Mouse (Mus musculus): ENCODE results near the gene Rtn4rl1. TPM values are rescaled to one million over a fixed set of nuclear protein-coding genes. Genes with fewer than 3 reads are reported as not detected.

The Rtn4rl1 gene
- polyA plus RNA-seq, 1 experiment from 2014 or later: 12.7 TPM

- H3K36me3 ChIP-seq (ENCODE audit: control insufficient read depth, insufficient read depth, low read length): peaks cover 20% of the 10 kb centered on the region; the same call in 1 of the 2 replicates
- peaks cover 13% of the 10 kb centered on the region for H3K4me1 ChIP-seq (ENCODE audit: control insufficient read depth, insufficient read depth, low read length)
- H3K4me3 ChIP-seq (ENCODE audit: low read depth, low read length): no peak overlapping the region
- H3K27ac ChIP-seq (ENCODE audit: low read depth, low read length): no peak overlapping the region
- peaks cover 45% of the 10 kb centered on the region for H3K27me3 ChIP-seq (ENCODE audit: control insufficient read depth, insufficient read depth, low read length)
- H3K9me3 ChIP-seq (ENCODE audit: control insufficient read depth, low read length): no peaks in the 10 kb centered on the region
- no peak for ATAC-seq (ENCODE audit: low read depth)
- 81% methylated on average over 6 of the region's 6 CpGs for WGBS
- H3K9ac ChIP-seq (replicated peaks; ENCODE audit: low read depth, low read length): no peak overlapping the region
- H3K4me2 ChIP-seq (ENCODE audit: low read depth, low read length): no peak overlapping the region
Measured at GRCm38 (mm10) chr11:75163379-75163778, 30.2 kb upstream of the Rtn4rl1 start.

GRCm38 (mm10) chr11:75164051-75164450 is 29.5 kb upstream of the Rtn4rl1 start:
- peaks cover 51% of the 10 kb centered on the region for H3K27me3 ChIP-seq (ENCODE audit: control insufficient read depth, insufficient read depth, low read length)
- no peak for ATAC-seq (ENCODE audit: low read depth)
- H3K27ac ChIP-seq (ENCODE audit: low read depth, low read length): no peak overlapping the region
- no peak overlapping the region for H3K4me3 ChIP-seq (ENCODE audit: low read depth, low read length)
- WGBS: 80% methylated on average over 2 of the region's 2 CpGs
- peaks cover 20% of the 10 kb centered on the region; the same call in 1 of the 2 replicates for H3K36me3 ChIP-seq (ENCODE audit: control insufficient read depth, insufficient read depth, low read length)
- H3K4me1 ChIP-seq (ENCODE audit: control insufficient read depth, insufficient read depth, low read length): peaks cover 19% of the 10 kb centered on the region
- no peak overlapping the region for H3K4me2 ChIP-seq (ENCODE audit: low read depth, low read length)
- no peak overlapping the region for H3K9ac ChIP-seq (replicated peaks; ENCODE audit: low read depth, low read length)
- no peaks in the 10 kb centered on the region for H3K9me3 ChIP-seq (ENCODE audit: control insufficient read depth, low read length)

GRCm38 (mm10) chr11:75164750-75165149 is 28.8 kb upstream of the Rtn4rl1 start:
- H3K9ac ChIP-seq (replicated peaks; ENCODE audit: low read depth, low read length): no peak overlapping the region
- H3K27ac ChIP-seq (ENCODE audit: low read depth, low read length): no peak overlapping the region
- 15% methylated on average over 15 of the region's 15 CpGs for WGBS
- peak overlapping the region; percentile 24 for H3K4me3 ChIP-seq (ENCODE audit: low read depth, low read length)
- H3K9me3 ChIP-seq (ENCODE audit: control insufficient read depth, low read length): no peaks in the 10 kb centered on the region
- ATAC-seq (ENCODE audit: low read depth): no peak
- H3K36me3 ChIP-seq (ENCODE audit: control insufficient read depth, insufficient read depth, low read length): peaks cover 20% of the 10 kb centered on the region; the same call in 1 of the 2 replicates
- peak overlapping the region; percentile 38; the same call in 1 of the 2 replicates for H3K4me2 ChIP-seq (ENCODE audit: low read depth, low read length)
- peaks cover 23% of the 10 kb centered on the region for H3K4me1 ChIP-seq (ENCODE audit: control insufficient read depth, insufficient read depth, low read length)
- H3K27me3 ChIP-seq (ENCODE audit: control insufficient read depth, insufficient read depth, low read length): peaks cover 51% of the 10 kb centered on the region

- Histone ChIP-seq H3K4me3 (ENCODE audit: low read depth, low read length) (peak overlapping the region; percentile 24), H3K27ac (ENCODE audit: low read depth, low read length) (no peak overlapping the region), H3K4me1 (ENCODE audit: control insufficient read depth, insufficient read depth, low read length) (peaks cover 25% of the 10 kb centered on the region), H3K9me3 (ENCODE audit: control insufficient read depth, low read length) (no peaks in the 10 kb centered on the region), H3K9ac (replicated peaks; ENCODE audit: low read depth, low read length) (0 out of 2 replicates have a peak overlapping the region, but pooled peaks have one; percentile 17), H3K27me3 (ENCODE audit: control insufficient read depth, insufficient read depth, low read length) (peaks cover 51% of the 10 kb centered on the region), H3K4me2 (ENCODE audit: low read depth, low read length) (peak overlapping the region; percentile 38), H3K36me3 (ENCODE audit: control insufficient read depth, insufficient read depth, low read length) (0 out of 2 replicates have a peak, but pooled peaks cover 15% of the 10 kb centered on the region)
- ATAC-seq (ENCODE audit: low read depth): no peak
- 3% methylated on average over 52 of the region's 54 CpGs for WGBS
Measured at GRCm38 (mm10) chr11:75165441-75166192, 28.0 kb upstream of the Rtn4rl1 start.

GRCm38 (mm10) chr11:75166193-75166842 is 27.3 kb upstream of the Rtn4rl1 start:
- peak overlapping the region; percentile 45 for H3K4me3 ChIP-seq (ENCODE audit: low read depth, low read length)
- no peaks in the 10 kb centered on the region for H3K9me3 ChIP-seq (ENCODE audit: control insufficient read depth, low read length)
- H3K4me1 ChIP-seq (ENCODE audit: control insufficient read depth, insufficient read depth, low read length): peaks cover 29% of the 10 kb centered on the region
- peak overlapping the region; percentile 25; the same call in 1 of the 2 replicates for H3K9ac ChIP-seq (replicated peaks; ENCODE audit: low read depth, low read length)
- peak overlapping the region; percentile 38 for H3K4me2 ChIP-seq (ENCODE audit: low read depth, low read length)
- H3K36me3 ChIP-seq (ENCODE audit: control insufficient read depth, insufficient read depth, low read length): 0 out of 2 replicates have a peak, but pooled peaks cover 14% of the 10 kb centered on the region
- H3K27me3 ChIP-seq (ENCODE audit: control insufficient read depth, insufficient read depth, low read length): peaks cover 51% of the 10 kb centered on the region
- H3K27ac ChIP-seq (ENCODE audit: low read depth, low read length): no peak overlapping the region
- ATAC-seq (ENCODE audit: low read depth): no peak
- 6% methylated on average over 55 of the region's 55 CpGs for WGBS

GRCm38 (mm10) chr11:75166861-75167642 is 26.5 kb upstream of the Rtn4rl1 start:
- Histone ChIP-seq H3K4me1 (ENCODE audit: control insufficient read depth, insufficient read depth, low read length) (peaks cover 29% of the 10 kb centered on the region), H3K9me3 (ENCODE audit: control insufficient read depth, low read length) (no peaks in the 10 kb centered on the region), H3K36me3 (ENCODE audit: control insufficient read depth, insufficient read depth, low read length) (0 out of 2 replicates have a peak, but pooled peaks cover 11% of the 10 kb centered on the region), H3K27ac (ENCODE audit: low read depth, low read length) (no peak overlapping the region), H3K4me2 (ENCODE audit: low read depth, low read length) (peak overlapping the region; percentile 30), H3K9ac (replicated peaks; ENCODE audit: low read depth, low read length) (peak overlapping the region; percentile 25), H3K4me3 (ENCODE audit: low read depth, low read length) (peak overlapping the region; percentile 45), H3K27me3 (ENCODE audit: control insufficient read depth, insufficient read depth, low read length) (peaks cover 51% of the 10 kb centered on the region)
- ATAC-seq (ENCODE audit: low read depth): no peak
- 3% methylated on average over 58 of the region's 68 CpGs for WGBS

GRCm38 (mm10) chr11:75167643-75168589 is 25.7 kb upstream of the Rtn4rl1 start:
- Histone ChIP-seq H3K9ac (replicated peaks; ENCODE audit: low read depth, low read length) (peak overlapping the region; percentile 52), H3K27me3 (ENCODE audit: control insufficient read depth, insufficient read depth, low read length) (peaks cover 51% of the 10 kb centered on the region), H3K36me3 (ENCODE audit: control insufficient read depth, insufficient read depth, low read length) (0 out of 2 replicates have a peak, but pooled peaks cover 5% of the 10 kb centered on the region), H3K4me1 (ENCODE audit: control insufficient read depth, insufficient read depth, low read length) (peaks cover 37% of the 10 kb centered on the region), H3K4me2 (ENCODE audit: low read depth, low read length) (peak overlapping the region; percentile 87), H3K9me3 (ENCODE audit: control insufficient read depth, low read length) (no peaks in the 10 kb centered on the region), H3K4me3 (ENCODE audit: low read depth, low read length) (peak overlapping the region; percentile 45), H3K27ac (ENCODE audit: low read depth, low read length) (no peak overlapping the region; the same call in 1 of the 2 replicates)
- WGBS: 4% methylated on average over 51 of the region's 63 CpGs
- ATAC-seq (ENCODE audit: low read depth): no peak

All from neural tube, embryonic 14.5 days (tissue).